Mouse (Mus musculus) layer of hippocampus, postnatal 36 days (tissue): Measurements from ENCODE around the gene B4galt1. TPM values are rescaled to one million over a fixed set of nuclear protein-coding genes. Genes with fewer than 3 reads are reported as not detected.

Experiments
- DNase-seq, 2 experiments: peaks; one replicate each; pipeline ENCODE4 v3.0.0; 2022
- microRNA-seq, 2 experiments: library from miRNA; unstranded; fragments of <30 nt; microRNA quantifications; one replicate each; pipeline ENCODE4 v1.2.0; 2021
- total RNA-seq, 2 experiments: library from RNA; stranded (reverse); gene quantifications; 2 replicates each; pipeline ENCODE4 v1.2.3; 2021

Gene B4galt1
- total RNA-seq, 2 experiments from 2014 or later: 6.9 to 10.8 TPM

- DNase-seq: no peak
Observed at GRCm38 (mm10) chr4:40776416-40776815, 77.4 kb downstream of the B4galt1 start.

- peak; percentile 28 to 34 for DNase-seq
Observed at GRCm38 (mm10) chr4:40774279-40775259, 79.2 kb downstream of the B4galt1 start.

GRCm38 (mm10) chr4:40759876-40760275, 93.9 kb downstream of the B4galt1 start:
- no peak for DNase-seq

- DNase-seq: peak; percentile 96 to 98
Observed at GRCm38 (mm10) chr4:40757780-40758420, 95.9 kb downstream of the B4galt1 start, which contains the start of gene Smu1. TSS of gene Smu1 (minus strand) at chr4:40757923.

GRCm38 (mm10) chr4:40757157-40757779, 96.5 kb downstream of the B4galt1 start:
- no peak for DNase-seq

Small RNA genes lying within 50 kb of the gene (microRNA-seq; reads per million reads assigned to microRNA genes)
- gene Gm24112: 0 reads per million in 2 experiments
- 0 reads per million in 2 experiments for gene Gm25931
- gene Mir5123: 0 reads per million in 2 experiments

Other genes starting within 250 kb of the B4galt1 start
- gene Aptx, start 150.8 kb downstream of the B4galt1 start, total RNA-seq: 10 to 100 TPM; 23.4 to 28.7 TPM
- 100 to 1,000 TPM; 368 to 372 TPM for gene Dnaja1, start 131.9 kb downstream of the B4galt1 start, total RNA-seq
- 10 to 100 TPM; 51.4 to 55.3 TPM for gene Smu1, start 96.1 kb downstream of the B4galt1 start, total RNA-seq
- not detected for gene Spink4, start 66.0 kb upstream of the B4galt1 start, total RNA-seq
- gene Bag1, start 94.3 kb upstream of the B4galt1 start, total RNA-seq: 100 to 1,000 TPM; 148 to 156 TPM
- 10 to 100 TPM; 87.9 to 89.4 TPM for gene Chmp5, start 94.4 kb upstream of the B4galt1 start, total RNA-seq
- 10 to 100 TPM; 66.1 to 76.4 TPM for gene Nfx1, start 116.9 kb upstream of the B4galt1 start, total RNA-seq
- gene Aqp7, start 194.1 kb upstream of the B4galt1 start, total RNA-seq: not detected
- not detected for gene Aqp3, start 244.2 kb upstream of the B4galt1 start, total RNA-seq